Mouse (Mus musculus): ENCODE results near the gene Tpi1. TPM values are rescaled to one million over a fixed set of nuclear protein-coding genes. Genes with fewer than 3 reads are reported as not detected.

Tpi1 gene
- total RNA-seq, 1 experiment from 2014 or later, result 64.8 TPM

DNA sequence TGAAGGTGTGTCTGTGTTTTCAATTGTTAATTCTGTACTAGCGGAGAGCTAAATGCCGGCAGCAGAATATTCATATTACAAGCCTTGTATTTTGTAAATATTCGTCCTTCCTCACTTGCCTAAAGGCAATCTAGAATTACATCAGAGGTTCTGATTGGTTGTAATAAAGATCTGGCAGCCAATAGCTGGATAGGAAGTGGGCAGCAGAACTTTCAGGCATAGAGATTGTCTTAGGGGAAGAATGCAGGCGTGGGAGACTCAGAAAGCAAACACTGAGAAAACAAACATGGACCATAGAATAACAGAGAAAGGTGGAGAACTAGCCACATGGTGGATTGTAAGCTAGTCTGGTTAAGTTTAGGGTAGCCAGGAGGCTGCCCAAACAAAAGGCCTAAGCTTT lies 24.0 kb downstream of the Tpi1 start:
- ATAC-seq (ENCODE audit: extremely low read depth, insufficient number of reproducible peaks, low FRiP score, poor library complexity, severe bottlenecking), result no peak

DNA sequence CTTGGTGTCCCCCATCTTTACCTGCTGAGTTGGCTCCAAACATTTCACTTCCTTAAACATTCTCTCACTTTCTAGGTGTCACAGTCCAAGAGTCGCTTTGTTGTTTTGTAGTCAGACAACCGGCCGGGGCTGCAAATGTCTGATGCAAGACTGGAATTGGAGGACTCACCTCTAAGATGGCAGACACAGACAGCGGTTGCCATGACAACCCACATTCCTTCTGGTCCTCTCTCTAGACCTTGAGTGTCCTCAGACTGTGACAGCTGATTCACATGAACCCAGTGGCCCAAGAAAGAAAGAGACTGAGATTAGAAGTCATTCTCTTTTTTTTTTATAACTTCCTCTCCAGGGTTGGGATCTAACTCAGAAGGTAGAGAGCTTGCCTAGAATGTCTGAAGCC lies 24.6 kb downstream of the Tpi1 start:
- ATAC-seq (ENCODE audit: extremely low read depth, insufficient number of reproducible peaks, low FRiP score, poor library complexity, severe bottlenecking), result no peak

DNA sequence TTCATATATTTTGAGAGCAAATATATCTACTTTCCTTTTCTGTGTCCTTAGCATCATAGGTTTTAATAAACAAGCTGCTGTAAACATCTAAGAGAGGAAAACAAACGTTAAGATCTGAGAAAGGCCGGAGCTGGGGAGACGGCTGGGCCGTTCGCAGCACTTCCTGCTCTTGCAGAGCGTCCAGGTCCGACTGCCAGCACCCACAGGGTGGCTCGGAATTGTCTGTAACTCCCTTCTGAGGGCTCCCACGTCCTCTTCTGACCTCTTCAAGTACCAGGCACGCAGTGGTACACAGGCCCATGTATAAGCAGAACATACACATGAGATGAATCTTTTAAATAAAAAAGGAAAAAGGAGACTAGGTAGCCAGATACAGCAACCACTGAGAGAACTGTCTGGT lies 26.4 kb downstream of the Tpi1 start:
- no peak for ATAC-seq (ENCODE audit: extremely low read depth, insufficient number of reproducible peaks, low FRiP score, poor library complexity, severe bottlenecking)

DNA sequence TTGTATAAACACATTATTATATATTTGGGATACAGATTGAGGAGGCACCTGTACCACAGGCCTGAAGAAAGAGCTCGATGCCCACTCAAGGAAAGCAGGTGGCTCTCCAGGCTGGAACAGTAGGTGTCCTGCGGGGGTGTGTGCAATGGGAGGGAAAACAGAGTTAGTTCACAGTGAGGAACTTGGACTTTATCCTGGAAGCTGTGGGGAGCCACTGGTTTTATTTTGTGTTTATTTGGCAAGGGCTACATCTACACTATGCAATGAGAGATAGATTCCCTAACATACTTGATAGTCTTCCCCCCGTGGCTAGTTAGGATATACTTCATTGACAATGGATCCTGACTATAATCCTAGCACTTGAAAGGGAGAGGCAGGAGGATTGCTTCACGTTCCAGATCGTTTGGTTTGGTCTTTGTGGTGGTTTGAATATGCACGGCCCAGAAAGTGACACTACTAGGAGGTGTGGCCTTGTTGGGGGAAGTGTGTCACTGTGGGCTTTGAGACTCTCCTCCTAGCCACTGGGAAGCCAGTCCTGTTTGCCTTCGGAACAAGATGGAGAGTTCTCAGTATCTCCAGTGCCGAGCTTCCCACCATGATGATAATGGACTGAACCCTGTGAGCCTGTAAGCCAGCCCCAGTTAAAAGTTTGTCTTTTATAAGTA lies 27.2 kb downstream of the Tpi1 start:
- no peak for ATAC-seq (ENCODE audit: extremely low read depth, insufficient number of reproducible peaks, low FRiP score, poor library complexity, severe bottlenecking)

DNA sequence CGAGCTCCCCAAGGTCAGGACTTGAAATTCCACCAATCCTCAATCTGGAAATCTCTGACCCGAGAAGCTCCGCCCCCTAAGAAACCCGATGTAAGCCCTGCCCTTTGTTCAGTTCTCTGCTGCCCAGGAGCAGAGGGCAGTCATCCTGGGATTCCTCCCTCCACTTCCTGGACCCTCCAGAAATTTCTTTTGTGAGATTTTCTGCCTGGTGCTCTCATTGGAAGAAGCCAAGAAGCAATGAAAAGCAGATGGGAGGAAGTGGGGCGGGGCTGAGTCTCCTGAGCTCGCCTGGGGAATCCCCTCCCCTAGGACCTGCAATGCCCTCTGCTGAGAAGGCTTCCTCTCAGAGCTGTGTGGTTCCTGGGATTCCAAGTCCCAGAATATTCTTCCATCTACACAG lies 31.7 kb downstream of the Tpi1 start:
- ATAC-seq (ENCODE audit: extremely low read depth, insufficient number of reproducible peaks, low FRiP score, poor library complexity, severe bottlenecking), result peak; percentile 49; the same call in 1 of the 2 replicates

DNA sequence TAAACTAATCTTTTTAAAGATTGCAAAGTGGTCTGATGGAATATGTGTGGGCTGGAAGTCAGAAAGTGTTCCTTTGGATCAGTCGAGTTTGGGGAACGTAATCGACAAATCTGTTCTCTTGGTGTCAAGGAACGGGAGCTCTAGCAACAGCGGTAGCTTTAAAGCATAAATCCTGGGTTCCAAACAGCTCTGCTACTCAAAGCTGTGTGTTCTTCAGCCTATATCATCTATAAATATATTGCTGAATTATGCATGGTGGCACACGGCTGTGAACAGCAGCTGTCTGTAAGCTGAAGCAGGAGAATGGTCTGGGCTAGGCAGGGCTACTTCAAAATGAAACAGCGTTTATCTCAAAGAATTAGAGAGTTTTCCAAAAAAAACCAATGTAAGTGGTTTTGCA lies 33.2 kb downstream of the Tpi1 start:
- ATAC-seq (ENCODE audit: extremely low read depth, insufficient number of reproducible peaks, low FRiP score, poor library complexity, severe bottlenecking), result no peak

DNA sequence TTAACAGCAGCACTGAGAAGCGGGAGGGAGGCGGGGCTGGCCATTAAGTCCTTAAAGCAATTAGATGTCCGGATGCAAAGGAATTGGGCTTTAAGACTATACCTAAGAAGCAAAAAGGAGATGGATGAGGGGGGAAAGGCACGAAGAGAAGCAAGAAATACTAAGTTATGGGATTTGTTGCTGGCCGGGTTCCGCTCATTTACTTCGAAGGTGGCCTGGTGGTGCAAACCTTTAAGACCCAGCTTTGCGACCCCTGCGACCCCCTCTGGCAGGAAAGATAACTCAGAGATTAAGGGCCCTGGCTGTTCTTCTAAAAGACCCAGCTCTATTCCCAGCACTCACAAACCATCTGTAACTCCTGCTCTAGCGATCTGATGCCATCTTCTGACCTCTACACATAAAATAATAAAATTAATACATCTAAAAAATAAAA lies 34.1 kb downstream of the Tpi1 start:
- 0 out of 2 replicates have a peak, but pooled peaks have one; percentile 9 for ATAC-seq (ENCODE audit: extremely low read depth, insufficient number of reproducible peaks, low FRiP score, poor library complexity, severe bottlenecking)

DNA sequence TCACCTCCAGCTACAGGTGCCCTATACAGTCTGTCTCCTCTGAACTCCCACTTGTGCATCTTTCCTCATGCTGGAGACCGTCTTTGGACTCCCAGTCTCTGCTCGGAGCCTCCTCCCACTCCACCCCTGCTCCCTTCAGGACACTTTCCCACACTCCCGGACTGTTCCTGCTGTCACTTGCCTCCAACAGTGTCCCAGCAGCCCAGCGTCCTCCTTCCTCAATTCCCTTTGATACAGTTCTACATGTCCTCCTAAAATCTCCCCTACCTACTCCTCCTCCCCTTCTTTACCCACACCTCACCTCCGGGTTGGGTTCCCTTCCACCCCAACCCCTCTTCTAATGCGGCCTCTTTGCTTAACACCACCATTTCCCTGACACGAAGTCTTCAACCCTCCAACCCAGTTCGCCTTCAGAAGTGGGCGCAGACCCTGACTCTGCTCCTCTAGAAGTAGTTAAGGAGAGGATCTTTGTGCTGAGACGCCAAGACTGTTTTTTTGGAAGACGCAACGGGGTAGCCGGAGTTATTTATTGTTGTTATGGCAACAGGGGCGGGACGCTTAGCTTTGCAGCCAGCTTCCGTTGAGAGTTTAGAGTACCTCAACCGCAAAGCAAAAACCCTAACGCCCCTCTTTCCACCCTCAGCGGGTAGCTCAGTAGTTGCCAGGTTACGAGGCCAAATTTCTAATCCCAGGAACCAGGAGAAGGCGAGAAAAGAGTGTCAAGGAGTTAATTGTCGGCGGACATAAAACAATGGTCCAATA lies 34.7 kb downstream of the Tpi1 start, which contains the start of gene Lrrc23:
Lrrc23 (minus strand) TSS at position 506 of the 762 bp plus-strand sequence.
- ATAC-seq (ENCODE audit: extremely low read depth, insufficient number of reproducible peaks, low FRiP score, poor library complexity, severe bottlenecking), result peak; percentile 51

DNA sequence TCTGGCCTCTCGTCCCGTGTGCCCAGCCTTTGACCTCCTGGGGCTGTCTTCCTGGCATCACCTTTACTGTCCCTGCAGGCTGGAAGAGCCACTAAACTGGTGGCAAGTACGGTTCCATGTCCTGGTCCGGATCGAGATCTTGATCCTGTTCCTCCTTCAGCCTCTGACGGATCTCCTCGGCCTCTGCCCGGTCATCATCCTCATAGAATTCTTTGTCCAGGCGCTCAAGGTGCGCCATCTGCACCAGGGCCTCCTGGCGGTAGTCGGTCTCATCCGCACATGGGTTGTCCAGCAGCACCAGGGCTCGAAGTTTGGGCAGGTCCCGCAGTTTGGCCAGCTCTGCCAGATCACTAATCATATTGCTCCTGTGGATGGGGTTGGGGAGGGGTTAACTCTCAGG lies 43.6 kb downstream of the Tpi1 start:
- no peak for ATAC-seq (ENCODE audit: extremely low read depth, insufficient number of reproducible peaks, low FRiP score, poor library complexity, severe bottlenecking)

DNA sequence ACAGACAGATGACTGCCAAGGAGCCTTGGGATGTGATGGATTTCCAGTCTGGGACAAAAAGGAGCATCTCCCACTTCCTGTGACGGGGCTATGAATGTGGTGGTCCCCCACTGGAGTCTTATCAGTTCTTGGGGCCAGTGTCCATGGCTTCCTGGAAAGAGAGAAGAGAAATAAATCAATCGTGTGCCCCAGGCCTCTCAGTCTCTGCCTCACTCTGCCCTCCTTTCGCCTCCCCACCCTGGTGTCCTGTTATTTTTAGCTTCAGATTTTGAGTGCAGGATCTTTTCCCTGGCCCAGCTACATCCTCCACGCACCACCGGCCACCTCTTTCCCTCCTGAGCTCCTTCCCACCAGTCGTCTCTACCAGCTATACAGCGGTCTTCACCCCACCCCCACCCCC lies 44.1 kb downstream of the Tpi1 start:
- no peak for ATAC-seq (ENCODE audit: extremely low read depth, insufficient number of reproducible peaks, low FRiP score, poor library complexity, severe bottlenecking)

DNA sequence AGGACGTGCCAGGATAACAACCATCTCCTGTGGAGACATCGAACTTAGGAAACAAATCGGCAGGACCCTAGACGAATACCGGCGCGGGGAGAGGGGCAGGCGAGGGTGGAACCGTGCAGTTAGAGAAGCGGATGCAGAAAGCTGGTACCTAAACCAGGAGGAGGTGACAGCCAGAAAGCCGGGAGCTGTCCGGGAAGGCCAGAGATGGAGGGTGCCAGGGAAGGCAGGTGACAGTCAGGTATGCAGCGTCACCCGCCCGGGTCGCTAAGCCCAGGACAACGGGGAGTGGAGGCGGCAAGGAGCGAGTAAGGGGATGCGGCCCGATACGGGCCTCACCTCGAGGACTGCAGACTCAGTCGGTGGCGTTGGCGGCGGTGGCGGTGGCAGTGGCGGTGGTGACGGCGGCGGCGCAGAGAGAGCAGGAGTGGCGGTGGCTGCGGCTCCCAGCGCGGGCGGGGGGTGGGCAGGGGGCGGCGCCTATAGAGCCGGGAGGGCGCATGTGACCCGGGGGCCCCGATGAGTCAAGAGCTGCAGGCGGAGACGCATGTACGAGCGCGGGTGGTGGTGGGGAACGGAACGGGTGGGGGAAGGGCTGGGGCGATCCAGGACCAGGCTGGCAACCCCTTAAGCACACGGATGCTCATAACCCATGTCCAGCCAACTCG lies 44.9 kb downstream of the Tpi1 start, which contains the start of gene Eno2:
Eno2 (minus strand) TSS at position 573 of the 665 bp plus-strand sequence.
- ATAC-seq (ENCODE audit: extremely low read depth, insufficient number of reproducible peaks, low FRiP score, poor library complexity, severe bottlenecking), result peak; percentile 18

DNA sequence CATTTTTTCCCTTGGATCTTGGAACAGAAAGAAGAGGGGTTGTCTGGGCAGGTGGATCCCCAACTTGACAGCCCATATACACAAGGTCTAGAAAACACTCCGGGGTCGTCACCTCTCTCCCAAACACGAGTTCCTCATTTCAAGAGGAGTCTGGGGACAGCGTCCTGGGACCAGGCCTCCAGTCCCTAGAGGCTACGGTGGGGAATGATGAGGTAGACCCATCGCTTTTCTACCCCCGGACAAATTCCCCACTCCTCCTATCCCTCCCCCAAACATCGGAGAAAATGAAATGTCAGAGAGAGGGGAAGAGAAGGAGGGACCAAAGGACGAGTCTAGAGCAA lies 45.4 kb downstream of the Tpi1 start:
- ATAC-seq (ENCODE audit: extremely low read depth, insufficient number of reproducible peaks, low FRiP score, poor library complexity, severe bottlenecking), result no peak

DNA sequence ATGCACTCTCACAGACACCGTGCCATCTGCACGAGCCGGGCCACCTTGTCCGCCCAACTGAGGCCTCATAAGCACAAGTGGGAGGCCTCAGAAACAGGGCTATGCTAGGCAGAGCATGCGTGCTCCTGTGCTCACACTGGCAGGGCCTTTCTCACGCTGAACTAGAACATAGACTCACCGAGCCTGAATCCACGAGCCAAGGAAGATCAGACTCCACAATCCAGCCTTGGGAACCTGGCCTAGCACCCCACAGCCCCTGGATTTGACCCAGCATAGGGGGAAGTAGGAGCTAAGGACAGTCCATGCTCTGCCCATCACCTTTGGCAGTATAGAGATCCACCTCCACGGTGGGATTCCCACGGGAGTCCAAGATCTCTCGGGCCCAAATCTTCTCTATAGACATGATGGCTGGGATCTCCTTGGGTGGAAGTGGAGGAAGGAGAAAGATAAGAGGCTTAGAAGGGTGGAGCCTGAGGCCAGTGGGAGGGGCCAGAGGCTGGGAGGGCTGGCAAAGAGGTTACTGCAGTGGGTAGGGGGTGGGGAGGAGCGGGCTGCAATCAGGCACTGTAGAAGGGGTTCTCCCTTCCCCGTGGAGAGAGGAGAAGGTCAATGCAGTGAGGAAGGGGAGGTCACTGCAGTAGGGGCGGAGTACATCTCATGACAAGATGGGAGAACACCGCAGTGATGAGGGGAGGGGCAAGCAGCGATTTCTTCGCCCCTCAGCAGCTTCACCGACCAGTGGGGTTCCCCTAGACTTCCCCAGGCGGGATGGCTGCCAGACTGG lies 46.0 kb downstream of the Tpi1 start:
- no peak for ATAC-seq (ENCODE audit: extremely low read depth, insufficient number of reproducible peaks, low FRiP score, poor library complexity, severe bottlenecking)

DNA sequence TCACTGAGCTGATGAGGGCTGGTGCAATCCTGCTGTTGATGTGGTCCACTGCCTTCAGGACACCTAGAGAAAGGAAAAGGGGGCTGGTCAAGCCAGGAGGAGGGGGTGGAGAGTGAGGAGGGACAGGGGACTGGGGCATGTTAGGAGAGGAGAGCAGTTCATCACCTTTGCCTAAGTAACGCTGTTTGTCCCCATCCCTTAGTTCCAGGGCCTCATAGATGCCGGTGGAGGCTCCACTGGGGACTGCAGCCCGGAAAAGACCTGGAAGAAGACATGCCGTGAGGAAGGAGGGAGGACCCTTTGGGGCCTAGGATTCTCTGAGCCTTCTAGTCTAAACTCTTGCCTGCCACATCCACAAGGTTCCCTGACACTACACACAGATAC lies 46.6 kb downstream of the Tpi1 start:
- ATAC-seq (ENCODE audit: extremely low read depth, insufficient number of reproducible peaks, low FRiP score, poor library complexity, severe bottlenecking), result no peak

DNA sequence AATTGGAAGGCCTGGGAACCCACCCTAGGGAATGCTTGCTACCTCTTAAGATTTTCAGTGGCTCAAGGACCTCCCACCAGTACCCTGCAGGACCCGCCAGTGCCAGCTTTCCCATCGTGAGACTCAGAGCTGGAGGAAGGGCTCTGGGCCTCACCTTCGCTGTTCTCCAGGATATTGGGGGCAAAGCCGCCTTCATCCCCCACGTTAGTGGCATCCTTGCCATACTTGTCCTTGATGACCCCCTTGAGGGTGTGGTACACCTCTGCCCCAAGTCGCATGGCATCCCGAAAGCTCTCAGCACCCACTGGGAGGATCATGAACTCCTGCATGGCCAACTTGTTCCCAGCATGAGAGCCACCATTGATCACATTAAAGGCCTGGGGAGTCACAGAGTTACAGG lies 48.1 kb downstream of the Tpi1 start:
- ATAC-seq (ENCODE audit: extremely low read depth, insufficient number of reproducible peaks, low FRiP score, poor library complexity, severe bottlenecking), result no peak

Other genes starting within 250 kb of the Tpi1 start
- not detected in 2 replicates for gene C1rb, start 244.0 kb downstream of the Tpi1 start, total RNA-seq (2017)
- gene C1s2, start 178.2 kb downstream of the Tpi1 start, total RNA-seq (2017), result not detected in 2 replicates
- gene Lpcat3, start 151.3 kb downstream of the Tpi1 start, total RNA-seq (2017), result 21.4 and 26.5 TPM in 2 replicates
- gene Emg1, start 102.1 kb downstream of the Tpi1 start, total RNA-seq (2017), result 89.3 and 107 TPM in 2 replicates
- 110 and 117 TPM in 2 replicates for gene Phb2, start 102.0 kb downstream of the Tpi1 start, total RNA-seq (2017)
- gene Ptpn6, start 75.6 kb downstream of the Tpi1 start, total RNA-seq (2017), result 1,943 and 2,202 TPM in 2 replicates
- 161 and 171 TPM in 2 replicates for gene Grcc10, start 72.9 kb downstream of the Tpi1 start, total RNA-seq (2017)
- gene Gm45234, start 58.3 kb downstream of the Tpi1 start, total RNA-seq (2017), result 0.74 TPM in 1 of 2 replicates, not detected in the other
- 6.5 and 11.6 TPM in 2 replicates for gene Atn1, start 57.8 kb downstream of the Tpi1 start, total RNA-seq (2017)
- not detected in 2 replicates for gene Eno2, start 44.6 kb downstream of the Tpi1 start, total RNA-seq (2017)
- 6.8 and 7.9 TPM in 2 replicates for gene Lrrc23, start 34.6 kb downstream of the Tpi1 start, total RNA-seq (2017)
- gene Spsb2, start 5.6 kb downstream of the Tpi1 start, total RNA-seq (2017), result 10.5 and 10.9 TPM in 2 replicates
- gene Usp5, start 15.2 kb upstream of the Tpi1 start, total RNA-seq (2017), result 35.1 and 50.1 TPM in 2 replicates
- gene Cdca3, start 15.3 kb upstream of the Tpi1 start, total RNA-seq (2017), result 1.4 and 3.0 TPM in 2 replicates
- 0.70 TPM in 1 of 2 replicates, not detected in the other for gene Gnb3, start 26.0 kb upstream of the Tpi1 start, total RNA-seq (2017)
- not detected in 2 replicates for gene P3h3, start 43.5 kb upstream of the Tpi1 start, total RNA-seq (2017)
- gene Gpr162, start 49.7 kb upstream of the Tpi1 start, total RNA-seq (2017), result not detected in 2 replicates
- gene Cd4, start 73.9 kb upstream of the Tpi1 start, total RNA-seq (2017), result 6.8 and 7.1 TPM in 2 replicates
- gene Lag3, start 97.4 kb upstream of the Tpi1 start, total RNA-seq (2017), result 0.25 and 0.70 TPM in 2 replicates
- 94.0 and 109 TPM in 2 replicates for gene Ptms, start 105.8 kb upstream of the Tpi1 start, total RNA-seq (2017)
- 56.3 and 57.7 TPM in 2 replicates for gene Mlf2, start 117.1 kb upstream of the Tpi1 start, total RNA-seq (2017)
- gene Cops7a, start 151.2 kb upstream of the Tpi1 start, total RNA-seq (2017), result 19.1 and 23.7 TPM in 2 replicates
- not detected in 2 replicates for gene Pianp, start 182.4 kb upstream of the Tpi1 start, total RNA-seq (2017)
- 45.1 and 58.1 TPM in 2 replicates for gene Zfp384, start 194.8 kb upstream of the Tpi1 start, total RNA-seq (2017)
- 136 and 143 TPM in 2 replicates for gene Ing4, start 225.5 kb upstream of the Tpi1 start, total RNA-seq (2017)
- gene Acrbp, start 235.4 kb upstream of the Tpi1 start, total RNA-seq (2017), result 26.8 and 32.7 TPM in 2 replicates